Mouse (Mus musculus): Measurements from ENCODE around the gene Mast2.

Gene Mast2

GRCm38 (mm10) chr4:116464126-116464981 lies at the start of gene Mast2:
TSS of gene Mast2 (minus strand) at chr4:116464183.
- peak; percentile 92 for DNase-seq (ENCODE audit: low spot score)

DNA sequence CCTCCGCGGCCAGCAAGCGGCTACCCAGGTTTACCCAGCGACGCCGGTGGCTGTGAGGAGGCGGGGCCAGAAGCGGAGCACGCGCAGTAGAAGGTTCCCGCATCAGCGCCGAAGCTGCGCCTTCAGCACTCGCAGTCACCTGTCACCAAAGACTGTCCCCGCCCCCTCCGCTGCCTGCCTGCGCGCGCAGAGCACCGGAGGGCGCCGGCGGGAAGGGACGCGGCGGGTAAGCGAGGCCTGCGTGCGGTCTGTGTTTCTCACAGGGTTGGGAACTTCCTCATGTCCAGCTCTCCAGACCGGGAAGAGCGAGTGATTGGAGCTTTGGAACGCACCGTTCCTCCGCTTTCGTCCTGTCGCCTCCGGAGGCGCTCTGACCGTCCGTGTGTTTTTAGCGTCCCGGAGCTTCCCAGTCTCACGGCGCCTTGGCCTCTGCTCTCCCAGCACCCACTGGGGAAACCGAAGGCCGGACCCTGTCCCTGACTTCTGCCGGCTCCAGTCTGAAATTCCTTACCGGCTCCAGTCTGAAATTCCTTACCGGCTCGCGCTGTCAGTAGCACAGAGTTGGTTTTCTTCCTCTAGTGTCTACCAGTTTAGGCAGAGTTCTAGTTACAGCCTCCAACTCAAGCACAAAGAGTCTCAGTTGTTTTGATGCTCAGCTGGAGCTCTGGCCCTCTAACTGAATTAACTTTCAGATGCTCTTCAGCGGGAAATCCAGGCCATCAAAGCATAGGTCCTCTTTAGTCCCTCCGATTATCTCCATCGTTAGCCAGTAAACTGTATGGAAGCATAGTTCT lies 43.6 kb upstream of the Mast2 start, which contains the start of gene Ipp:
Gene Ipp, plus strand, starts transcription at position 125 of the 794 bp plus-strand sequence.
- peak; percentile 97 for DNase-seq (ENCODE audit: low spot score)

- DNase-seq (ENCODE audit: low spot score) = no peak
Observed at GRCm38 (mm10) chr4:116506886-116507424, 43.0 kb upstream of the Mast2 start.

DNA sequence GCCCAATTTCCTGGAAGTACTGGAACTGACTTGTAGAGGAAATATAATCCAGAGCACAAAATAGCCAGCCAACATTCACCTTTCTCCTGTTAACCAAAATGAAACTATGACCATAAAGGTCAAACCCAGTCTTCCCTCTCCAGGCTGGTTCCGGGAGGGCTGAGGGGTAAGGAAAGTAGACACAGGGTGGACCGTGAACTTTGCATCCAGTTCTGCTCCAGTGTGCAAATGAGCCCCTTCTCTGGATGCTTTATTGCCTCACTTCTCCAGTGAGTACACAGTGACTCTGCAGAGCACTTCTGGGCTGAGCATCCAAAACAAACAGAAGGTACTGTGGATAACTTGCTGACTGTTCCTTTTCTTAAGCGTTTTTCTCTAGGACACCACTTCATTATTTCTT lies 36.0 kb upstream of the Mast2 start:
- DNase-seq (ENCODE audit: low spot score) = no peak

GRCm38 (mm10) chr4:116493646-116494045 lies 29.7 kb upstream of the Mast2 start:
- DNase-seq (ENCODE audit: low spot score) = no peak

DNA sequence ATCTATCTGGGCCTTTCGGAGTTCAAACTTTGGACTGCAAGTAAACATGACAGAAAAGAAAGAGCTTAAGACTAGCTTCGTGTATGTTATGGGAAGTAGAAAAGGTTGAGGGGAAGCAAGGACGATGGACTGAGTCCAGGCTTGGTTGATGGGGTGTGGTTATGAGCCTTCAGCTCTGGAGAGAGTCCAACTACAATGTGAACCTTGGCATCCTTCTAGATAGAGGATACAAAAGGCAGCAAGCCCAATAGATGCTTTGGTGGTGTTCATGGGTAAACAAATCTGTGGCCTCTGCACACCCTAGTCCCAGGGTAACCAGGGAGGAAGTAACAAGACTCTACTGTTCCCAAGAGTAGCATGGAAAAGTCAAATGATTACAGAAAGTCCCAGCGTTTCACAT lies 28.5 kb upstream of the Mast2 start:
- no peak for DNase-seq (ENCODE audit: low spot score)

GRCm38 (mm10) chr4:116491886-116492285 lies 27.9 kb upstream of the Mast2 start:
- no peak for DNase-seq (ENCODE audit: low spot score)

GRCm38 (mm10) chr4:116491119-116491536 lies 27.1 kb upstream of the Mast2 start:
- DNase-seq (ENCODE audit: low spot score) = no peak

- peak; percentile 11 for DNase-seq (ENCODE audit: low spot score)
Observed at GRCm38 (mm10) chr4:116483476-116483875, 19.5 kb upstream of the Mast2 start.

DNA sequence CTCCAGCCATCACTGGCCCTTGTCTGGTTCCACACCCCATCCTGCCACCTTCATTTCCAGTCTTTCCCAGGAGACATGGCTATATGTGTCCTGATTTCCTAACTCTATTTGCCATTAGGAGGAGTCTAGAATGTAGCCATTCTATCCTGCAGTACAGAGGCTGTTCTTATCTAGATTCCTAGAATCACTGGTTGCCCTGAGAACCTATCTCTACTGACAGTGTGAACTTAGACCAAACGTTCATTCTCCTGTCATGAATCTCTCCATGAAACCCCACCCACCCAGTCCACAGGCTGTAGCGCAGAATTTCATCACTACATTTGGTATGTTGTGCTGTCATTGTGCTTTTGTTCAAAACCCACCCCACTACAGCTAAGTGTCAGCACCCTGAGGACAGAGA lies 17.3 kb upstream of the Mast2 start:
- DNase-seq (ENCODE audit: low spot score) = no peak

DNA sequence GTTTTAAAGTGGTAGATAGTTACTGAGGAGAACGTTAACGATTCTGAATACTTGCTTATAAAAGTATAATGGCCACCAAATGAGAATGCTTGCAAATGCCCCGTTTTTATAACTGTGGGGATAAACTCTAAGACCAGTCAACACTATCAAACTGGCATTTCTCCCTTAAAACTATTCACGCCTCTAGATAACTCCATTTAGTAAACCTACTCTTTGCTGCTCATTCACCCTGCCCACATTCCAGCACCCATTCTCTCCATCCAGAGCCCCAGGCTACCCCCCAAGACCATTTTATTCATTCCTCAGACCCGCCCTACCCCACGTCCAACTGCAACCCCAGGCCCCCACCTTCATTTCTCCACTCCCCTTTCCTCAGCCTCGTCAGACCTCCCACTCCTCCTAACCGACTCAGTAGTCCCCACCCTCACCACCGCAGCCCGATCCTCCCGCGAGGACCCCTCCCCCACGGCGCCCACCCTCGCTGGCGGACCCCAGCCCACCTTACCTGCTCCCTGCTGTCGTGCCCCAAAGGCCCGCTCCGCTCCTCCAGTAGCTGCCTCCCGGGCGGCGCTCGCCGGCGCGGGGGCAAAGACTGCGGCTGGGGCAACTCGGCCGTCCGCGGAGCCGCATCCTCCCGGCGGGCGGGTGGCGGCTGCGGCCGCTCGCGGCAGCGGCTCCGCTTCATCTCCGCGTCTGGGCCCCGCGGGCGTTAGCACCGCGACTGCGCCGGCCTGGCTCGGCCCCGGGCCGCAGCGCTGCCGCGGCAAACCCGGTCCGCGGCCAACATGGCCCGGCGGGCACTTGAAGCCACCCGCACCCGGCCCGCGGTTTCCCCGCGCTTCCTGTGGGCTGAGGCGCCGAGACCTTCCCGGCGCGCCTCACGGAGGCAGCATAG lies 505 bp downstream of the Mast2 start:
- peak; percentile 59 for DNase-seq (ENCODE audit: low spot score)

DNA sequence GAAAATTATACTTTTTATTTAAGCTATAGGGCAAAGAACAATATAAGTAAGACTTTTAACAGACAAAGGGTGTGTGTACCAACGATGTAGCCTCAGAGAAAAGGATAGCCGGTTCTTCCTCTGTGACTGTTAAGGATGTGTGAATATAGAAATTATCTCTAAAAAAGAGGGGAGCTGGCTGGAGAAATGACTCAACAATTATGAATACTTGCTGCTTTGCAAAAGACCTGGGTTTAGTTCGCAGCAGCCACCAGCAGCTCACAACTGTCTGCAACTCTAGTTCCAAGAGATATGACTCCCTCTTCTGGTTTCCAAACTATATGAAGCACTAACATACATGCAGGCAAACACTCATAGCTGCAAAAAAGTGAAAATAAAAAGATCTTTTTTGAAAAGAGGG lies 2.0 kb downstream of the Mast2 start:
- no peak for DNase-seq (ENCODE audit: low spot score)

GRCm38 (mm10) chr4:116451553-116451952 lies 12.4 kb downstream of the Mast2 start:
- DNase-seq (ENCODE audit: low spot score) = no peak

DNA sequence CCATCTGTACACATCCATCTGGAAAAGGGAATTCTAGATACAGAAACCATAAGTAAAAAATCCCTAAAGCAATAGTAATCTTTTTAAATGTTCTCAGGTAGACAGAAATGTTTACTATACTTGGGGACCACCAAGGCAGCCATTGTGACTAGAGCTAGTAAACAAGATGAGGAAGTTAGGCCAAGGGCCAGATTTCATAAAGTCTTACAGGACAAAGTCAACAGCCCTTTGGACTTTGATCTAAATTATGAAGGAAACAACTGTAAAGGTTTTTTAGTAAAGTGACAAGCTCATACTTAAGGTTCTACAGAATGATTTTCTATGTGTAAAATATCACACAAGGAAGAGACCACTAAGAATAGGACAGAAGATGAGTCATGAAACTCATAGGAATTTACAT lies 14.0 kb downstream of the Mast2 start:
- DNase-seq (ENCODE audit: low spot score) = no peak

- peak; percentile 73 for DNase-seq (ENCODE audit: low spot score)
Observed at GRCm38 (mm10) chr4:116448673-116449072, 15.3 kb downstream of the Mast2 start.

GRCm38 (mm10) chr4:116439383-116439782 lies 24.6 kb downstream of the Mast2 start:
- DNase-seq (ENCODE audit: low spot score) = no peak

DNA sequence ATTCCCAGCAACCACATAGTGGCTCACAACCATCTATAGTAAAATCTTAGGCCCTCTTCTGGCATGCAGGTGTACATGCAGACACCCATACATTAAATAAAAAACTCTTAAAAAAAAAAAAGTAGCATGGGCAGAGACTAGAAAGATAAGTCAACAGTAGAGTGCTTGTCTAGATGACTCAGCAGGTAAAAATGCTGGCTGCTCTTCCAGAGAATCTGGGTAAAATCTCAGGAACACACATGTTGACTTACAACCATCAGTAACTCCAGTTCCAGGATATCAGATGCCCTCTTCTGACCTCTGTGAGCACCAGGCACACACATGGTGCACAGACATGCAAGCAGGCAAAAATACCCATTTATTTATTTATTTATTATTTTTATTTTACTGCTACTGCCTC lies 25.4 kb downstream of the Mast2 start:
- DNase-seq (ENCODE audit: low spot score) = no peak

GRCm38 (mm10) chr4:116435626-116436025 lies 28.4 kb downstream of the Mast2 start:
- DNase-seq (ENCODE audit: low spot score) = peak; percentile 4

- no peak for DNase-seq (ENCODE audit: low spot score)
Observed at GRCm38 (mm10) chr4:116422186-116422585, 41.8 kb downstream of the Mast2 start.

GRCm38 (mm10) chr4:116421170-116421569 lies 42.8 kb downstream of the Mast2 start:
- DNase-seq (ENCODE audit: low spot score) = no peak

- DNase-seq (ENCODE audit: low spot score) = no peak
Observed at GRCm38 (mm10) chr4:116412993-116413392, 51.0 kb downstream of the Mast2 start.

DNA sequence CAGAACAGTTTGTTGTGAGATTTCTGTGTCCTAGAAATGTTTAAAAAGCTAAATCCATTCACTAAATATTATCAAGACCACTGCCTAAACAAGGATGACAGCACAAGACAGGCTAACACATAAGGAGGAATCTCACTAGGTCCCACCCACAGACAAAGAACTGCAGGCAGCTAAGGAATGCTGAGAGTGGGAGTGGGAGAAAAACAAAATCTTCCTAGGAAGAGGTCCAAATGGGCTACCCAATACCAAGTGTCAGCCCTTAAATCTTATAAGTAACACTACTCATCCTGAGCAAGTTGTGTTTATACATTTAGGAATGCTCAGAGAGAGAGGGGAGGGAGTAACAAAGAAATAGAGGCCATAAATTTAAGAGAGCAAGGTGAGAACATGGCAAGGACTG lies 52.6 kb downstream of the Mast2 start:
- DNase-seq (ENCODE audit: low spot score) = no peak

Measured in retina, embryonic 14.5 days (tissue).